Comparison of ENCODE assay signal across 12 mouse cellular contexts in genomic region chr11:62809201-62809600, GRCm38 (mm10). TPM values are rescaled to one million over a fixed set of nuclear protein-coding genes. Genes with fewer than 3 reads are reported as not detected.
DNase-seq lines count a peak whose midpoint lies in the region; ATAC-seq and TF ChIP-seq lines count a peak whose summit lies in the region.
"Had no signal": no experiment of that assay in that cellular context is flagged by ENCODE, and none has a peak within 500 bp of the region (broad histone marks: within the 10 kb centered on the region; RNA-seq: fewer than 3 reads in every experiment).

No protein-coding gene starts in this region.

- H3K4me1 ChIP-seq in forebrain, postnatal 0 days (ENCODE audit: insufficient read depth), result no peaks in the 10 kb centered on the region
- H3K4me1 ChIP-seq in forebrain, embryonic 12.5 days, result no peaks in the 10 kb centered on the region
- no peaks in the 10 kb centered on the region for H3K4me1 ChIP-seq in liver, postnatal 0 days (ENCODE audit: insufficient read depth)
- H3K4me1 ChIP-seq in liver, embryonic 12.5 days, result no peaks in the 10 kb centered on the region
- H3K4me1 ChIP-seq: embryonic facial prominence, embryonic 15.5 days; midbrain, embryonic 13.5 days had no signal

- H3K27me3 ChIP-seq in forebrain, postnatal 0 days (ENCODE audit: insufficient read depth, low read length), result no peaks in the 10 kb centered on the region
- H3K27me3 ChIP-seq in forebrain, embryonic 12.5 days, result no peaks in the 10 kb centered on the region
- H3K27me3 ChIP-seq in liver, postnatal 0 days (ENCODE audit: insufficient read depth, low read length), result no peaks in the 10 kb centered on the region
- H3K27me3 ChIP-seq in liver, embryonic 12.5 days (replicated peaks), result no peaks in the 10 kb centered on the region
- no peaks in the 10 kb centered on the region for H3K27me3 ChIP-seq in Patski
- H3K27me3 ChIP-seq: embryonic facial prominence, embryonic 15.5 days; midbrain, embryonic 13.5 days had no signal

- TF ChIP-seq EP300 in liver, postnatal 0 days (IDR thresholded peaks at IDR 0.05; ENCODE audit: low read depth), result no peak

- CTCF ChIA-PET in Patski (lab: Charles Lee), result interaction anchor here (0.9 to 1.4 kb wide), 3 partner anchors 29 to 53 kb away, joined by 3 to 4 read pairs (median 3); no protein-coding TSS in a partner anchor

- POLR2A ChIA-PET in Patski (lab: Charles Lee), result no interaction called here

- no peak overlapping the region for H3K27ac ChIP-seq in forebrain, postnatal 0 days (ENCODE audit: low read depth, low read length)
- no peak overlapping the region for H3K27ac ChIP-seq in forebrain, embryonic 12.5 days
- no peak overlapping the region for H3K27ac ChIP-seq in liver, postnatal 0 days (ENCODE audit: low read depth)
- H3K27ac ChIP-seq in liver, embryonic 12.5 days, result no peak overlapping the region
- H3K27ac ChIP-seq: embryonic facial prominence, embryonic 15.5 days; midbrain, embryonic 13.5 days had no signal

- no peak overlapping the region for H3K4me3 ChIP-seq in forebrain, postnatal 0 days (ENCODE audit: low read depth, low read length)
- no peak overlapping the region for H3K4me3 ChIP-seq in forebrain, embryonic 12.5 days (replicated peaks)
- no peak overlapping the region for H3K4me3 ChIP-seq in liver, postnatal 0 days (ENCODE audit: low read depth, low read length)
- H3K4me3 ChIP-seq in liver, embryonic 12.5 days, result no peak overlapping the region
- H3K4me3 ChIP-seq: embryonic facial prominence, embryonic 15.5 days; midbrain, embryonic 13.5 days had no signal

- WGBS in forebrain, postnatal 0 days, result 75% methylated on average over 4 of the region's 4 CpGs
- 71% methylated on average over 4 of the region's 4 CpGs for WGBS in forebrain, embryonic 12.5 days
- 59% methylated on average over 4 of the region's 4 CpGs for WGBS in liver, postnatal 0 days (ENCODE audit: insufficient replicate concordance)
- 52% methylated on average over 4 of the region's 4 CpGs for WGBS in liver, embryonic 12.5 days (ENCODE audit: insufficient replicate concordance)

- peak; percentile 50 for TF ChIP-seq CTCF in forebrain, postnatal 0 days (IDR thresholded peaks at IDR 0.05; ENCODE audit: low read depth)
- peak; percentile 63 for TF ChIP-seq CTCF in liver, postnatal 0 days (IDR thresholded peaks at IDR 0.05; ENCODE audit: low read depth)
- peak; percentile 50 for TF ChIP-seq CTCF in Patski (IDR thresholded peaks at IDR 0.05)

- H3K4me2 ChIP-seq in forebrain, postnatal 0 days (ENCODE audit: low read depth), result no peak overlapping the region
- no peak overlapping the region for H3K4me2 ChIP-seq in forebrain, embryonic 12.5 days
- H3K4me2 ChIP-seq in liver, postnatal 0 days (ENCODE audit: low read depth, low read length), result no peak overlapping the region
- no peak overlapping the region for H3K4me2 ChIP-seq in liver, embryonic 12.5 days
- H3K4me2 ChIP-seq: embryonic facial prominence, embryonic 15.5 days; midbrain, embryonic 13.5 days had no signal

- ATAC-seq in forebrain, postnatal 0 days, result no peak
- ATAC-seq in forebrain, embryonic 12.5 days (ENCODE audit: low FRiP score), result no peak
- no peak for ATAC-seq in liver, postnatal 0 days
- no peak for ATAC-seq in liver, embryonic 12.5 days
- ATAC-seq in Patski, result no peak
- ATAC-seq in megakaryocyte, adult 5-6 weeks (ENCODE audit: poor library complexity, severe bottlenecking), result peak; percentile 33; the same call in 1 of the 2 replicates
- ATAC-seq: midbrain, embryonic 13.5 days had no signal

- no peak for DNase-seq in forebrain, postnatal 0 days
- DNase-seq in liver, postnatal 0 days, result no peak
- DNase-seq in Patski (ENCODE audit: low read depth, low spot score), result no peak
- DNase-seq in right cerebral cortex, adult 2 months (ENCODE audit: low spot score in 2 of 2), result no peak
- no peak for DNase-seq in adipocyte (ENCODE audit: low spot score)

- no peaks in the 10 kb centered on the region for H3K9me3 ChIP-seq in forebrain, postnatal 0 days (ENCODE audit: low read length)
- H3K9me3 ChIP-seq in forebrain, embryonic 12.5 days, result 0 out of 2 replicates have a peak, but pooled peaks cover 5% of the 10 kb centered on the region
- no peaks in the 10 kb centered on the region for H3K9me3 ChIP-seq in liver, postnatal 0 days (ENCODE audit: low read length)
- H3K9me3 ChIP-seq in liver, embryonic 12.5 days (replicated peaks), result 0 out of 2 replicates have a peak, but pooled peaks cover 2% of the 10 kb centered on the region
- H3K9me3 ChIP-seq: embryonic facial prominence, embryonic 15.5 days; midbrain, embryonic 13.5 days had no signal

- no peaks in the 10 kb centered on the region for H3K36me3 ChIP-seq in forebrain, postnatal 0 days (ENCODE audit: insufficient read depth)
- no peaks in the 10 kb centered on the region for H3K36me3 ChIP-seq in forebrain, embryonic 12.5 days (replicated peaks)
- H3K36me3 ChIP-seq in liver, postnatal 0 days (replicated peaks; ENCODE audit: insufficient read depth, low read length), result no peaks in the 10 kb centered on the region
- H3K36me3 ChIP-seq in liver, embryonic 12.5 days, result no peaks in the 10 kb centered on the region
- H3K36me3 ChIP-seq: embryonic facial prominence, embryonic 15.5 days; midbrain, embryonic 13.5 days had no signal

- in situ Hi-C loops in Patski (cut with MboI; ENCODE audit: low pct_unique_long_range_greater_than_20kb), result no loop called here

- no peak overlapping the region for H3K9ac ChIP-seq in forebrain, postnatal 0 days
- no peak overlapping the region for H3K9ac ChIP-seq in forebrain, embryonic 12.5 days
- H3K9ac ChIP-seq in liver, postnatal 0 days (replicated peaks), result no peak overlapping the region
- no peak overlapping the region for H3K9ac ChIP-seq in liver, embryonic 12.5 days
- H3K9ac ChIP-seq: embryonic facial prominence, embryonic 15.5 days; midbrain, embryonic 13.5 days had no signal

RNA-seq across cellular contexts. Expression of gene Trim16, which starts 10.8 kb away (rescaled TPM):
- 4.8 and 5.8 TPM in 2 replicates for total RNA-seq in forebrain, postnatal 0 days (2014; rRNA removed)
- 4.9 and 5.5 TPM in 2 replicates for polyA plus RNA-seq in forebrain, postnatal 0 days (2015; fragmentation: Nextera tagmentation; extraction: Ambion mirVana)
- 4.4 and 5.3 TPM in 2 replicates for polyA plus RNA-seq in forebrain, embryonic 12.5 days (2016; fragmentation: Nextera tagmentation; extraction: Ambion mirVana)
- polyA plus RNA-seq in liver, postnatal 0 days (2015; fragmentation: Nextera tagmentation; extraction: Ambion mirVana), result 0.85 and 0.91 TPM in 2 replicates
- polyA plus RNA-seq in liver, embryonic 12.5 days (2016; fragmentation: Nextera tagmentation; extraction: Ambion mirVana), result 1.5 and 1.8 TPM in 2 replicates
- polyA plus RNA-seq in Patski (2021), result 2.8 TPM
- 15.4 and 25.5 TPM in 2 replicates for total RNA-seq in megakaryocyte, adult 5-6 weeks (2015)
- 21.4 and 22.8 TPM in 2 replicates for total RNA-seq in megakaryocyte, adult 5-6 weeks (2017)

RNA-seq across cellular contexts. Expression of gene Zfp286, which starts 19.9 kb away (rescaled TPM):
- total RNA-seq in forebrain, postnatal 0 days (2014; rRNA removed), result 20.8 and 24.6 TPM in 2 replicates
- 17.9 and 19.1 TPM in 2 replicates for polyA plus RNA-seq in forebrain, postnatal 0 days (2015; fragmentation: Nextera tagmentation; extraction: Ambion mirVana)
- polyA plus RNA-seq in forebrain, embryonic 12.5 days (2016; fragmentation: Nextera tagmentation; extraction: Ambion mirVana), result 31.9 and 33.6 TPM in 2 replicates
- 0.39 and 0.69 TPM in 2 replicates for polyA plus RNA-seq in liver, postnatal 0 days (2015; fragmentation: Nextera tagmentation; extraction: Ambion mirVana)
- polyA plus RNA-seq in liver, embryonic 12.5 days (2016; fragmentation: Nextera tagmentation; extraction: Ambion mirVana), result 2.8 and 3.0 TPM in 2 replicates
- polyA plus RNA-seq in Patski (2021), result 1.7 TPM
- total RNA-seq in megakaryocyte, adult 5-6 weeks (2015), result 0.18 and 0.33 TPM in 2 replicates
- total RNA-seq in megakaryocyte, adult 5-6 weeks (2017), result 0.29 and 0.69 TPM in 2 replicates

RNA-seq across cellular contexts. Expression of gene Fbxw10, which starts 37.7 kb away (rescaled TPM):
- 0.86 and 1.2 TPM in 2 replicates for total RNA-seq in forebrain, postnatal 0 days (2014; rRNA removed)
- polyA plus RNA-seq in forebrain, postnatal 0 days (2015; fragmentation: Nextera tagmentation; extraction: Ambion mirVana), result 0.21 and 0.33 TPM in 2 replicates
- 0.24 and 0.62 TPM in 2 replicates for polyA plus RNA-seq in forebrain, embryonic 12.5 days (2016; fragmentation: Nextera tagmentation; extraction: Ambion mirVana)
- 0.13 and 0.20 TPM in 2 replicates for polyA plus RNA-seq in liver, postnatal 0 days (2015; fragmentation: Nextera tagmentation; extraction: Ambion mirVana)
- polyA plus RNA-seq in liver, embryonic 12.5 days (2016; fragmentation: Nextera tagmentation; extraction: Ambion mirVana), result 0.17 and 0.28 TPM in 2 replicates
- polyA plus RNA-seq in Patski (2021), result 1.4 TPM
- 0.41 and 1.3 TPM in 2 replicates for total RNA-seq in megakaryocyte, adult 5-6 weeks (2015)
- total RNA-seq in megakaryocyte, adult 5-6 weeks (2017), result 1.7 and 1.8 TPM in 2 replicates

RNA-seq across cellular contexts. Expression of gene Gm10428, which starts 56.3 kb away (rescaled TPM):
- not detected in 2 replicates for total RNA-seq in forebrain, postnatal 0 days (2014; rRNA removed)
- polyA plus RNA-seq in forebrain, postnatal 0 days (2015; fragmentation: Nextera tagmentation; extraction: Ambion mirVana), result not detected in 2 replicates
- polyA plus RNA-seq in forebrain, embryonic 12.5 days (2016; fragmentation: Nextera tagmentation; extraction: Ambion mirVana), result not detected in 2 replicates
- polyA plus RNA-seq in liver, postnatal 0 days (2015; fragmentation: Nextera tagmentation; extraction: Ambion mirVana), result not detected in 2 replicates
- polyA plus RNA-seq in liver, embryonic 12.5 days (2016; fragmentation: Nextera tagmentation; extraction: Ambion mirVana), result not detected in 2 replicates
- not detected for polyA plus RNA-seq in Patski (2021)
- total RNA-seq in megakaryocyte, adult 5-6 weeks (2015), result not detected in 2 replicates
- not detected in 2 replicates for total RNA-seq in megakaryocyte, adult 5-6 weeks (2017)
- total RNA-seq: left cerebral cortex, postnatal 14 days had no signal
- polyA plus RNA-seq: embryonic facial prominence, embryonic 15.5 days; heart, embryonic 14.5 days; midbrain, embryonic 13.5 days had no signal
